Mouse (Mus musculus) Patski (cell line): ENCODE measurements at regions not wholly inside any gene's neighbourhood (a gene's known extent, or its start where the extent isn't known, plus 50 kb on each side); places are given as distances from the start of the nearest gene placed in this dataset.

Experiments used
- ATAC-seq: fragments of 100-300 bp; one replicate; pipeline ENCODE4 v1.8.0; 2021
- CTCF ChIA-PET: fragments of 350-600 bp; sonication (Branson Sonifier 250); formaldehyde crosslinking; loops from one replicate; lab custom pipeline; 2022; ENCODE audit warnings: inconsistent platforms; lab: Charles Lee
- POLR2A ChIA-PET: fragments of 350-600 bp; sonication (Branson Sonifier 250); formaldehyde crosslinking; loops from one replicate; lab custom pipeline; 2022; ENCODE audit warnings: antibody characterized with exemption, inconsistent platforms; lab: Charles Lee
- DNase-seq: peaks from one replicate; pipeline ENCODE4 v3.0.0-alpha.2; 2011; ENCODE audit warnings: low read depth, low spot score
- H3K27me3 ChIP-seq: fragments of 371-371 bp; one replicate; pipeline ENCODE4 v1.5.1; 2021
- CTCF ChIP-seq: fragments of 100-300 bp; IDR thresholded peaks from one replicate; pipeline ENCODE4 v1.5.1; 2021
- in situ Hi-C: fragments of 300-500 bp; cut with MboI; formaldehyde crosslinking; loops from 3 replicates; pipeline ENCODE4 v1.11.1; 2018; ENCODE audit warnings: low pct_unique_long_range_greater_than_20kb, mixed read lengths

DNA sequence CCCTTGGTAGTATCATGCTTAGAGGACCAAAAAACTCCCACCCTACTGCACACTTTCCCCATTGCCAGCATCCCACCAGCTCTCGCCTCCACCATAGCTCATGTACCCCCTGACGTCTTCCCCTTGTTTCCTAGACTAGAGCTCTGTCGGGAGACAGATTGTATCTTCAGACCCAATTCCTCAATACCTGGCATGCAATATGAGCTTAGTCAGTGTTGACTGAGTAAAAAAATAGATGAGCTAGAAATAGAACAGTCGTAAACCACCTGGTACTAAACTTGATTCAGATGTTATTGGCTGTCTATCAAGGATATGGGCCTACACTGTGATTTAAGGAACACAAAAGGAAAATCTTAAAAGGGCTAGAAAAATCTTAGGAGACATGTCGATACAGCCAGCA lies 215.1 kb upstream of the Noct start:
- in situ Hi-C loops: no loop called here
- POLR2A ChIA-PET: interaction anchor here (0.6 kb wide), 1 partner anchor 9 kb away, joined by 3 read pairs; no protein-coding TSS in a partner anchor
- TF ChIP-seq CTCF: no peak
- DNase-seq (no peak), ATAC-seq (no peak)
- H3K27me3 ChIP-seq: peaks cover 2% of the 10 kb centered on the region
- CTCF ChIA-PET: no interaction called here

DNA sequence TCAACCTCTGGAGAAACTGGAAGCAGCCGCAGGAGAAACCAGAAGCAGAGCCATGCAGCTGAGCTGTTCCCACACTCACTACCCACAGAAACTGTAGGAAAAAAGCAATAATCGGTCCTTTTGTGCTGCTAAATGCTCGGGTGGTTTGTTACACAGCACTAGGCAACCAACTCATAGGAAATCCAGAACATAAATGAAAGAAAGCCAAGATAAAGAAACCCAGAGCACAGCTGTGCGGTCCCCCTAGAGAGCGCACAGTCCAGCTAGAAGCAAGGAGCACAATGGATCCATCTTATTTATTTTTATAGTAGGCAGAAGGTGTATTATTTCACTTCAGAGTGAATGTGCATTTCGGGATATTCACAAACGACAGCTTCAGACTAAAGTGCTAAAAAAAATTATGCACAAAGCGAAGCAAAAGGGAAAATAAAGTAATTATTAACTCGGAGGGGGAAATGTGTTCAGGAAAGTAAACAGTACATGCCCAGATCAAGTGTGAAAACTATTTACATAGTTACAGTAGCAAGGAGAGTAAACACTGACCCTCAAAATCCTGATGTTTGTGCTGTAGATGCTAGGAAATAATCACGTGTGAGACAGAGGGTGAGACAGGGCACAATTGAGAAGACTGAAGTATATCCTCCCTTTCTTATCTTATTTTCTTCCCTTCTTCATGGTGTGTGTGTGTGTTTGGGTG lies 204.4 kb upstream of the Noct start:
- H3K27me3 ChIP-seq: peaks cover 13% of the 10 kb centered on the region
- in situ Hi-C loops: no loop called here
- no peak for TF ChIP-seq CTCF
- CTCF ChIA-PET: interaction anchor here (1.2 kb wide), 1 partner anchor 26 kb away, joined by 3 read pairs; no protein-coding TSS in a partner anchor
- ATAC-seq (peak; percentile 38), DNase-seq (no peak)
- POLR2A ChIA-PET: no interaction called here

DNA sequence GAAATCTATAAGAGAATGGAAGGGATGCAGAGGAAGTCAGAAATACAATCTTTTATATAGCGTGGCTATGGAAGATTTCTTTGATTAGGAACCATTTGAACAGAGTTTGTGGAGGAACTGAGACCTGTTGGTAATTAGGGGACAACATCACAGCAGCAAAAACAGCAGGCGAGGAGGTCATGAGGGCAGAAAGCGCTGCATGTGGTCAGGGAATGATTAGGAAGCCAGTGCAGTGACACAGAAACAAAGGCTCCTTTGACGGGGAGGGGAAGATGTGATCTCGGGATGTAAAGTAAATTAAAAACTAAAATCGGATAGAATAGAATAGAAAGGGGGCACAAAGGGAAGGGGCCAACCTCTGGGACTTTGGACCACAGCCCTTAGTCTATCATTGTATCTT lies 199.6 kb upstream of the Noct start:
- ATAC-seq: no peak
- ChIA-PET POLR2A (no interaction called here), CTCF (no interaction called here)
- peaks cover 14% of the 10 kb centered on the region for H3K27me3 ChIP-seq
- TF ChIP-seq CTCF: no peak
- DNase-seq: no peak
- in situ Hi-C loops: no loop called here

DNA sequence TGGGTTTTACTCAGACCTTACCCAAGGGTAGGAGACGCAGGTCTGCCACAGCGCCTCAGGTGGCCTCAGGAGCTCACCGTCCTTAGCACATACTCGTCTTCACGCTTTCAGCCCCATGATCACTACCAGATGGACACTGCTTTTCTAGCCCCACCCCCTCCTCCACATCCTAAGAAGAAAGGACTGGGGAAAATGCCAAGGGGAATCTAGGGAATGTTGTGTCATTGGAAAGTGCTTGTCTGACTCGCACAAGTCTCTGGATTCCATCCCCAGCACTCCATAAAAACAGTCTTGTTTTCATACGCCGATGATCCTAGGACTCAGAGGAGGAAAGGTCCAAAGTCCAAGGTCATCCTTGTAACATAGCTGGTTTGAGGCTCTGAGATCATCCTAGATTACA lies 192.4 kb upstream of the Noct start:
- DNase-seq: no peak
- ChIA-PET POLR2A (interaction anchor here (0.9 kb wide), 1 partner anchor 12 kb away, joined by 3 read pairs; no protein-coding TSS in a partner anchor), CTCF (interaction anchor here (1.2 kb wide), 1 partner anchor 16 kb away, joined by 3 read pairs; no protein-coding TSS in a partner anchor)
- TF ChIP-seq CTCF: no peak
- no peak for ATAC-seq
- H3K27me3 ChIP-seq: peaks cover 33% of the 10 kb centered on the region
- in situ Hi-C loops: no loop called here

DNA sequence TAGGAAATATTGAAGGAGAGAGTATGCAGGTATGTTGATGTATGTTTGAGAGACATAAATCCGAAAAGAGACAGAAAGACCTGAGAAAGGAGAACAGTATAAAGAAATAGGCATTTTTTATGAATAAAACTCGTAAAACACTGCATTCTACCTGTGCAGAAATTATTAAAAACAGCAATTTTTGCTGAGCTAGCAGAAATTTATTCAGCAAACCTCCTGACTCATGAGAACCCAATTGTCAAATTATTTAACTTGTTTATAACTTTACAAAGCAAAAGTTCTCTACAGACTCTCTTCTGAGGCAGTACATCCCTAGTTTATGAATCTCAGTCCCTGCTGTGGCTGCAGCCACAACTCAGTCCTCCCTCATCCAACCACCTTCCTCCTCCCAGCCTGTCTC lies 191.0 kb upstream of the Noct start:
- in situ Hi-C loops: no loop called here
- ChIA-PET POLR2A (no interaction called here), CTCF (interaction anchor here (1.2 kb wide), 1 partner anchor 18 kb away, joined by 3 read pairs; no protein-coding TSS in a partner anchor)
- DNase-seq (no peak), ATAC-seq (no peak)
- peaks cover 36% of the 10 kb centered on the region for H3K27me3 ChIP-seq
- TF ChIP-seq CTCF: no peak

DNA sequence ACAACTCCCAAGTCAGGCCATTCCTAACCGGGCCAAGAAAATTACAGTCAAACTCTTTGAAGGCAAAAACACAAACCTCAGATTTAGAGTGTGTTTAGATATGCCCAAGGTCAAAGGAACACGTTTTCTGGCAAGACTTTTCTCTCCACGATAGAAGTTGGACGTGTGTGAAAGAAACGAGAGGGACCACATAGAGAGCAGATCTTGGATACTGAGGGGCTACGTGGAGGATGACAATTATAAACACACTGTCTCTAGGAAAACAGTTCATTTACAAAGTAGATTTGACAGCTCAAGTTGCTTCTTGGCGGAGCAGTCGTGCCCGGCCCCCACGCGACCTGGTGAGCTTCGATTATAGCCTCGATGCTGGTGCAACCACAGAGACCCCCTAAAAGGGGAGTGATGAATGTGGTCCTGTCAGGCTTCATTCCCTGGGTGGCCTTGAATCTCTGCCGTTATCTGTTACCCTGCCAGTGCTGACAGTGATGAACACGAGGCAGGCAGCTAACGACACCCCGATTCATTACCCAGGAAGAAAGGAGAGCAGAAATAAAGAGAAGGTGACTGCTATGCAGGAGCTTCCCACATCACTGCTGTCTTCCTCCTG lies 187.4 kb upstream of the Noct start:
- no peak for TF ChIP-seq CTCF
- CTCF ChIA-PET: no interaction called here
- H3K27me3 ChIP-seq: peaks cover 39% of the 10 kb centered on the region
- DNase-seq: no peak
- POLR2A ChIA-PET: no interaction called here
- no peak for ATAC-seq
- in situ Hi-C loops: no loop called here

DNA sequence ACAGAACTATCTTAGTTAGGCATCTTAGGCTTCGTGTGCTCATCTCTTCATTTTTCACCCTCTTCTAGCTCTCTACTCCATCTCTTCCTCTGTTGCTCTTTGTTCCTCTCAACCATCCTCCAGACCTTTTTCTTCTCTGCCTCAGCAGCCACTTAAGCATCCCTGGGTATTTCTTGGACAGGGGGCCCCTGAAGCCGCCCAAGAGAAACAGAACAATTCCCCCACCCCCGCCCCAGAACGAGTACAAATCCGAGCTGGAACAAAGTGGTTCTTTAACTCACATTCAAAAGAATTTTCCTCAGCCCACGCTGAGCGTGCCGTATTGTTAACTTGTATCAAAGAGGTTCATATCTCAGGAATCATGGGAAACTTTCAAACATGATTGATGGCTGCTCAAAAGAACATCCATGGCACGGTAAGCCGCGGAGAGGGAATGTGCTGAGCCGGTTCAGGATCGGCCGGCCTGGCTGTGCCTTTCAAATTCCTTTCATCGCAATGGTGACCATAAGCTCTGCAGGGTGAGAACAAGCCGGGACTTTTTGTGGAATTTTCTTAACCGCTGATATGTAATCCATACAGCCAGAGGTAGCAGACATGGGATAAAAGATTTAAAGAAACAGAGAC lies 181.9 kb upstream of the Noct start:
- peaks cover 33% of the 10 kb centered on the region for H3K27me3 ChIP-seq
- TF ChIP-seq CTCF: no peak
- ATAC-seq: no peak
- DNase-seq: no peak
- CTCF ChIA-PET: interaction anchor here (0.8 to 1.4 kb wide), 2 partner anchors 11 to 16 kb away, joined by 3 read pairs; no protein-coding TSS in a partner anchor
- in situ Hi-C loops: no loop called here
- POLR2A ChIA-PET: no interaction called here

DNA sequence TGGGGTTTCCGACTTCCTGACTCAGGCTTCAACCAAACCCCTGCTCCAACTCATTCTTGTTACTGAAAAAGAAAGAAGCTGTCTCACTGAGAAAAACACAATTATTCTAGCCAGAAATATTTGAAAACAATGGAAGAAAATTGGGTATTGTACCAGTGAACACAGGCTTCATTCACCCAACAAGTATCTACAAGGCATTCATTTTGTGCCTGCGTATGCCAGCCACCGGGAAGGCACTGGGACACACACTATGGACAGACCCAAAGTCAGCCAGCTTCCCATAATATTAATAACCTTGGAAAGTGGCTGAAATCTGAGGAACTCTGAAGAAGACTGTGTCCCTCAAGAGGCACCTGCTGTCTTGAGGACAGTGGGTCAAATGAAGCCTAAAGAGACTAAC lies 175.5 kb upstream of the Noct start:
- CTCF ChIA-PET: interaction anchor here (1.0 kb wide), 1 partner anchor 16 kb away, joined by 3 read pairs; no protein-coding TSS in a partner anchor
- no peak for DNase-seq
- in situ Hi-C loops: no loop called here
- ATAC-seq: no peak
- TF ChIP-seq CTCF: no peak
- POLR2A ChIA-PET: no interaction called here
- H3K27me3 ChIP-seq: no peaks in the 10 kb centered on the region

DNA sequence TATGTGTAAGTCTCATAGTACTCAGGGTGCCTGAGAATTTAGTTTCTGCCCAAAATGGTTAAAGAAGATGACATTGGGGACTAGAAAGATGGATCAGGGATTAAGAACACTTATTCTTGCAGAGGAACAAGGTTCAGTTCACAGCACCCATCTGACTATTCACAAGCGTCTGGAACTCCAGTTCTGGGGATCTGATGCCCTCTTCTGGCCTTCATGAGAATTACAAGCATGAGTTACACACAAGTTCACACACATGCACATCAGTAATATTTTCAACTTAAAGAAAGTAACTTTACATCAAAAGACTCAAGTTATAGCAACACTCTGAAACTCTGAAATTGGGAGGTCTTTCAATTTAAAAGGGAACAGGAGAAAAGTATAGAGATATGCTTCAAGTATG lies 174.1 kb upstream of the Noct start:
- in situ Hi-C loops: no loop called here
- POLR2A ChIA-PET: no interaction called here
- DNase-seq (no peak), ATAC-seq (no peak)
- CTCF ChIA-PET: interaction anchor here (1.0 kb wide), 1 partner anchor 72 kb away, joined by 3 read pairs; no protein-coding TSS in a partner anchor
- H3K27me3 ChIP-seq: no peaks in the 10 kb centered on the region
- TF ChIP-seq CTCF: peak; percentile 64

DNA sequence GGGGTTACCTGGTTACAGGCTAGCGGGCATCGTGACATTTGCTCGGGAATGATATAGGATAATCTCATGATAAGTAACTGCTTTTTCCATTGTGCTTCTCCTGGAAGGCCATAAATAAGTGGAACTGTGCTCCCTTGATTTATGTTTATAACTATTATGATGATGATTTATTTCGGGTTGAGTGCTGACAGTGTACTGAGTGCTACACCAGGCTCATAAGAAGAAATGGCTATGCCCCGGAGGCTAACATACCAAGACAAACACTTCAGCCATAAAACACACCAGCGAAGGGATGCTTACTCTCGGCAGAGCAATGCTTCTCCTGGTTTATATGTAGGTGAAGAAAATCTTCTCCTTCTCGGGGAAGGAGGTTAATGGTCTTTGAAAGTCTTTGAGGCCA lies 169.2 kb upstream of the Noct start:
- CTCF ChIA-PET: interaction anchor here (1.5 to 1.7 kb wide), 3 partner anchors 17 to 115 kb away, joined by 3 to 4 read pairs (median 3); no protein-coding TSS in a partner anchor
- DNase-seq: no peak
- no peaks in the 10 kb centered on the region for H3K27me3 ChIP-seq
- in situ Hi-C loops: no loop called here
- POLR2A ChIA-PET: no interaction called here
- TF ChIP-seq CTCF: no peak
- no peak for ATAC-seq
